Mouse (Mus musculus) liver, embryonic 12.5 days (tissue): ENCODE measurements around the gene Cd8b1. TPM values are rescaled to one million over a fixed set of nuclear protein-coding genes. Genes with fewer than 3 reads are reported as not detected.

Source experiments
- ATAC-seq: fragments of 200-750 bp; cut with Nextera tagmentation; 2 replicates; pipeline ENCODE4 v1.8.0; 2017; ENCODE audit warnings: moderate number of reproducible peaks, mild to moderate bottlenecking, moderate library complexity
- H3K27ac ChIP-seq: fragments of 300-500 bp; sonication (generic); 2 replicates; pipeline ENCODE4 v1.5.1; 2016; ENCODE audit warnings: mild to moderate bottlenecking
- H3K27me3 ChIP-seq: fragments of 300-500 bp; sonication (generic); replicated peaks from 2 replicates; pipeline ENCODE4 v1.6.1; 2016; ENCODE audit warnings: mild to moderate bottlenecking, moderate library complexity
- H3K36me3 ChIP-seq: fragments of 300-500 bp; sonication (generic); 2 replicates; pipeline ENCODE4 v1.6.1; 2016; ENCODE audit warnings: mild to moderate bottlenecking, moderate library complexity
- H3K4me1 ChIP-seq: fragments of 300-500 bp; sonication (generic); 2 replicates; pipeline ENCODE4 v1.6.1; 2016
- H3K4me2 ChIP-seq: fragments of 300-500 bp; sonication (generic); 2 replicates; pipeline ENCODE4 v1.6.1; 2016; ENCODE audit warnings: mild to moderate bottlenecking, moderate library complexity
- H3K4me3 ChIP-seq: fragments of 300-500 bp; sonication (generic); 2 replicates; pipeline ENCODE4 v1.5.1; 2016; ENCODE audit warnings: mild to moderate bottlenecking, moderate library complexity
- H3K9ac ChIP-seq: fragments of 300-500 bp; sonication (generic); 2 replicates; pipeline ENCODE4 v1.6.1; 2016; ENCODE audit warnings: mild to moderate bottlenecking, moderate library complexity
- H3K9me3 ChIP-seq: fragments of 300-500 bp; sonication (generic); replicated peaks from 2 replicates; pipeline ENCODE4 v1.6.1; 2016; ENCODE audit warnings: mild to moderate bottlenecking, moderate library complexity
- whole genome bisulfite sequencing: fragments of 180-500 bp; shearing (Covaris S2); methylation state at CpG from one replicate; pipeline ENCODE4 v1.1.7; 2016; ENCODE audit not compliant: insufficient replicate concordance; 5-methylcytosine and 5-hydroxymethylcytosine counted together
- polyA plus RNA-seq: library from polyadenylated mRNA; unstranded; fragments of >200 nt; fragmentation: Nextera tagmentation; extraction: Ambion mirVana; gene quantifications from 2 replicates; pipeline ENCODE4 v1.2.1, GENCODE M21; 2016

Gene Cd8b1
- polyA plus RNA-seq, 1 experiment from 2014 or later = not detected

DNA sequence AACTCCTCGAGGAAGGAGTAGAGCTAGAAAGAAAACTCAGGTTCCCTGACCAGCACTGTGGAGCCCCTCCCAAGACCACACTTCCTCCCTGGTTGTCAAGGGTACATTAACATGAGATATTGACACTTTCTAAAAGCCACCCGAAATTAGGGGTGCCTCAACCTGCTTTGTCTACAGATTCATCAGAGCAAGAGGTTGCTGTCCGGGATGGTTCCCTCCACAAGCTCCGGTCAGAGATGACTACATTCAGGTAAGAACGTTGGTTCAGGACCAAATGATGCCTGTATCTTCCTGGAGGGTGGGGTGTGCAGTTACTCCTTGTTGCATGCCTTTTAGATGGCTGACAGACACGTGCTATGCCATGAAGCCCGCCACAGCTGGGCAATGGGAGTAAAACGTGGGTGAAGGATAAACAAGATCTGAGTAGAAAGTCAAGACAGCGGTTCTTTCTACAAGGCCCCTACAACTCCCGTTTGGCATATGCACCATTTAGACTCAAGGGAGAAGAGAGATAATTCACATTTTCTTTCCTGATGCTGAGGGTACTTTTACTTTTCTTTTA is 30.4 kb downstream of the Cd8b1 start:
- H3K27ac ChIP-seq = no peak overlapping the region
- no peaks in the 10 kb centered on the region for H3K36me3 ChIP-seq
- H3K4me1 ChIP-seq = no peaks in the 10 kb centered on the region
- H3K9me3 ChIP-seq = no peaks in the 10 kb centered on the region; the same call in 1 of the 2 replicates
- ATAC-seq = no peak
- H3K4me2 ChIP-seq = no peak overlapping the region
- 56% methylated on average over 10 of the region's 10 CpGs for WGBS
- H3K9ac ChIP-seq = no peak overlapping the region
- no peak overlapping the region for H3K4me3 ChIP-seq
- no peaks in the 10 kb centered on the region for H3K27me3 ChIP-seq

DNA sequence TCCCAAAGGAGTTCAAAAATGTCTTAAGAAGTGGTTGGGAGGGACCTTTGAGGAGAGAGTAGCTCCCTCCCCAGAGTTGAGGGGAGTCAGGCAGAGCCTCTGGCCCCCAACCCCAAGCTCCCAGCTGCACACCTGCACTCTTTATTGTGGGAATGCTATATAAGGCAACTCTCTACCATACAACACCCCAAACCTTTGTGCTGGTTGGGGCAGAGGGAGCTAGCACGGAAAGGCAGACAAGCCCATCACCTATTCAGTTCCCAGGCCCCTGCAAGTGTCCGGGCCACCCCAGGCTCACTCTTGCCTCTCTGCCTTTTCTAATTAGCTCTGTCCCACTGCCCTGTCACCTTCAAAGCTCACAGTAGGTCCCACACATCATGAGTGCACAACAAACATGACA is 31.1 kb downstream of the Cd8b1 start:
- H3K27ac ChIP-seq = no peak overlapping the region
- H3K36me3 ChIP-seq = no peaks in the 10 kb centered on the region
- no peak for ATAC-seq
- H3K4me3 ChIP-seq = no peak overlapping the region
- WGBS = 68% methylated on average over 2 of the region's 2 CpGs
- no peaks in the 10 kb centered on the region for H3K27me3 ChIP-seq
- H3K4me1 ChIP-seq = no peaks in the 10 kb centered on the region
- H3K4me2 ChIP-seq = no peak overlapping the region
- H3K9me3 ChIP-seq = no peaks in the 10 kb centered on the region
- no peak overlapping the region for H3K9ac ChIP-seq

DNA sequence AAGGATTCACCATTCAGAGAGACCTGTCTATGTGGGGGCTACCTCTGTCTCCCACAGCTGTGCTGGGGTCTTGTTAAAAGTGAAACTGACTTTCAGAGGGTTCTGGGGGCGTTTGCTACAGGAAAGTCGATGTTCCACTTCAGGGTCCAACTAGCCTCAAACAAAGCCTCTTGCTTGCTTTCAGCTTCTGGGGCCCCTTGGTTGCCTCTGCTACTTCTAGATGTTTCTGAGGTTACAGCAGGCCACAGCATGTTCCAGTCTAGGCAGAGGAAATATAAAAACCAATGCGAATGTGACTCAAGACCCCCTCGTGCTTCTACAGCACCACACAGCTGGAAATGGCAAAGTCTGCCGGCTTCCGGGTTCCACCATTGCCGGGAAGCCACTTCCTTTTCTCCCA is 34.9 kb downstream of the Cd8b1 start:
- Histone ChIP-seq H3K27ac (no peak overlapping the region), H3K4me1 (no peaks in the 10 kb centered on the region), H3K9me3 (no peaks in the 10 kb centered on the region), H3K4me2 (no peak overlapping the region), H3K27me3 (no peaks in the 10 kb centered on the region), H3K4me3 (no peak overlapping the region), H3K36me3 (no peaks in the 10 kb centered on the region), H3K9ac (no peak overlapping the region)
- 74% methylated on average over 7 of the region's 7 CpGs for WGBS
- ATAC-seq = no peak

DNA sequence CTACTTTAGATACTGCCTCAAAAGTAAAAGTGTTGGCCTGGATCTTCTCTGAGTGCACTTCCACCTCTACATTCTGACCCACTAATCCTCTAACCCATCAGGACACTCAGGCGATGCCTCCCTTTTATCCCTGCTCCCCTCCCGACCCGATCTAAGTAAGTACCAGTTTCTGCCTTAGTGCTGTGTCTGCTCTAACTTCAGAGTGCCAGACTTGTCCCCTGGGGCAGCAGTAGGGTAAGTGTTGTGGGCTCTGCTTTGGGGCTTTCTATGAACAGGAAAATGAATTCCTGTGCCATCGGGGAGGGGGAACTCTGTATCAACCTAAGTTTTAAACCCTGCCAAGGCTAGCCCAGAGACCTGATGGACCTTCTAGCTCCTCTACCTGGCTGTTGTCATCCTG is 37.6 kb downstream of the Cd8b1 start:
- no peaks in the 10 kb centered on the region for H3K4me1 ChIP-seq
- H3K4me2 ChIP-seq = no peak overlapping the region
- no peaks in the 10 kb centered on the region for H3K36me3 ChIP-seq
- no peak overlapping the region for H3K9ac ChIP-seq
- WGBS = 66% methylated on average over 4 of the region's 4 CpGs
- no peaks in the 10 kb centered on the region for H3K27me3 ChIP-seq
- H3K27ac ChIP-seq = no peak overlapping the region
- H3K4me3 ChIP-seq = no peak overlapping the region
- no peaks in the 10 kb centered on the region for H3K9me3 ChIP-seq
- no peak for ATAC-seq

DNA sequence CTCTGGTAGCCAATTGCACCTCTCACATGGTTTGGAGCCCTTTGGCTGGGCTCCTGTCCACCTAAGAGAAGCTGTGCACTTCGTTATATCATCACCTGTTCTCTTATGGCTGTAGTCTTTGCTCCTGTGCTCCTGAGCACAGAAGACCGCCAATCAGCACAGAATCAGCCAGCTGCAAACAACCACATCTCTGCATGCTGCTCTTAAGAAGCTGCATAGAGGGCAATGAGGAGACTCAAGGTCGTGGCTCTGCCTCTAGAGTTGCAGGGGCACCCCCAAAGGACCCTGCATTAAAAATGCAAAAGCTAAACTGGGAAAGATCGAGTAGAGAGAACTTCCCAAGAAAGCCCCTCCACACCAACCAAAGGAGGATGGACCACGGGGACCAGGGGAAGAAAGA is 38.2 kb downstream of the Cd8b1 start:
- Histone ChIP-seq H3K4me2 (no peak overlapping the region), H3K9me3 (no peaks in the 10 kb centered on the region), H3K27me3 (no peaks in the 10 kb centered on the region), H3K4me3 (no peak overlapping the region), H3K4me1 (no peaks in the 10 kb centered on the region), H3K27ac (no peak overlapping the region), H3K36me3 (no peaks in the 10 kb centered on the region), H3K9ac (no peak overlapping the region)
- ATAC-seq = no peak
- 33% methylated on average over 5 of the region's 5 CpGs for WGBS

DNA sequence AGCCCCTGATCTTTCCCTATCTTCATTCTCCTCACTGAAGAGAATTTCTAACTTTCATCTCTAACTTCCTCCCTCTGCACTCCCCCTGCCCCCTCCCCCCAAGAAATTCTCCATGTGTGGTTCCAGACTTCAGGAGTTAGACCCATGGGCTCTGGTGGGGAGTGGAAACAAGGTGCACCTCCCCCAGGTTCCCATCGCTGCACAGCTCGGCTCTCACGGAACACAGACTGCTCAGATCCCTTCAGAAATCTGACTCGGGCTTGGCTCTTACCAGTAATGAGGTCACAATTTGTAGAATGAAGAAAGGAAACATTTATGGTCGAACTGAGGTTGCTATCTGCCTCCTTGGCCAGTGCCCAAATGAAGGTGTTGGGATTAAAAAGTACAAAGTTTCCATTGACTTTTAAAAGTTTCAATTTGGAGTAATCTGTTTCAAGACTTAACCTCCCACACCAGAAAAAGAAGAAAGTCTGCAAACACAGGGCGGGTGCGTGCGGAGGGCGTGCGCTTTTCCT is 38.6 kb downstream of the Cd8b1 start:
- Histone ChIP-seq H3K9ac (no peak overlapping the region), H3K9me3 (no peaks in the 10 kb centered on the region), H3K4me1 (no peaks in the 10 kb centered on the region), H3K36me3 (no peaks in the 10 kb centered on the region), H3K27me3 (no peaks in the 10 kb centered on the region), H3K4me3 (no peak overlapping the region), H3K27ac (no peak overlapping the region), H3K4me2 (no peak overlapping the region)
- WGBS = 74% methylated on average over 10 of the region's 10 CpGs
- ATAC-seq = no peak

DNA sequence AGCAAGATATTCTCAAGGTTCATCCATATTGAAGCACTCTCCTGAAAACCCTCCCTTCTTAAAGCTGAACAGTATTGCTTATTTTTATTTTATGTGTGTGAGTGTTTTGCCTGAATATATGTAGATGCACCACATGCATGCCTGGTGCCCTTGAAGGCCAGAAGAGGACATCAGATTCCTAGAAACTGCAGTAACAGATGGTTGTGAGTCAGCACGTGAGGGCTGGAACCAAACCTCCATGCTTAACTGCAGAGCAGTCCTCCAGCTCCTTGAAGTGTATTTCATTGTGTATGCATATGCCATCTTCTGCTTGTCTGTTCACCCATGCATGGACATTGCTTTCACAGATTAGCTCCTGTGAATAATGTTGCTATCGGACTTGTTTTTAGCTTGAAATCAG is 41.4 kb downstream of the Cd8b1 start:
- no peak overlapping the region for H3K27ac ChIP-seq
- no peak overlapping the region for H3K4me2 ChIP-seq
- no peaks in the 10 kb centered on the region for H3K4me1 ChIP-seq
- no peaks in the 10 kb centered on the region for H3K27me3 ChIP-seq
- no peak for ATAC-seq
- H3K36me3 ChIP-seq = no peaks in the 10 kb centered on the region
- WGBS = 56% methylated on average over 2 of the region's 2 CpGs
- no peaks in the 10 kb centered on the region for H3K9me3 ChIP-seq
- H3K4me3 ChIP-seq = no peak overlapping the region
- no peak overlapping the region for H3K9ac ChIP-seq

DNA sequence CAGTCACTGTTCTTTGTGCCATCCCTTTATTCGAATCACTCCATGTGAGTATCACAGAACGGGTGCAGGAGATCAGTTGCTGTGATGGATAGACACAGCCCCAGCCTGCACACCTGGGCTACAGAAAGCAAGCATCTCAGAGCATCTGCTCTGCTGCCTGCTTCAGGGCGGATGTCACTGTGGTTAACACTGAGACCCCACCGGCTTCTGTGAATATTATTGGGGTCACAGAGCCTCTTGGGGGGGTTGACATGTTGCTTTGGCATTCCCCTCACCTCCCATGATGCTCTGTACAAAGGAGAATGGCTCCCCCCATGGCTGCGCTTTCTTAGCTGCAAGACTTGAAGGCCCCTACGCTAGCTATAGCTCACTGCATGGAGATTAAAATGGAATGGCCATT is 46.8 kb downstream of the Cd8b1 start:
- no peak overlapping the region for H3K27ac ChIP-seq
- H3K36me3 ChIP-seq = no peaks in the 10 kb centered on the region
- no peak overlapping the region for H3K4me2 ChIP-seq
- no peak overlapping the region for H3K9ac ChIP-seq
- no peaks in the 10 kb centered on the region for H3K4me1 ChIP-seq
- H3K27me3 ChIP-seq = no peaks in the 10 kb centered on the region
- WGBS = 72% methylated on average over 6 of the region's 6 CpGs
- ATAC-seq = no peak
- no peak overlapping the region for H3K4me3 ChIP-seq
- H3K9me3 ChIP-seq = no peaks in the 10 kb centered on the region

DNA sequence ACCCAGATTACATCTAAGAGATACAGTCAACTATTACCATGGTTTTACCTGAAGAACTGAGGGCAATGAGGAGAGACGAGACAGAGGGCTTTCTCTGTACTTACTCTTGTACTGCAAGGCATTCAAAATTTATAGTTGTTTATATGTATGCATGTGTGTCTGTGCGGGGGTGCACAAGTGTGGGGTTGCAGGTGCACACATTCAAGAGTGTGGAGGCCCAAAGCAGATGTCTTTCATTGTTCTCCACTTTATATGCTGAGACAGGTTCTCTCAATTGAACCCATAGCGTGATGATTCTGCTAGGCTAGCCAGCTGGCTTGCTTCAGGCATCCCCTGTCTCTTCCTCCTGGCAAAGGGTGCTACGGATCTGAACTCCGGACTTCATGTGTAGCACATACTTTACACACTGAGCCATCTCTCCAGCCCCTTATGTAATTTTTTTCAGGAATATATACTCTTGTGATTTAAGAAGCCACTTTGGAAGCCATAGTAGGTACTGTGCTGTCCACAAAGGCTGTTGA is 48.6 kb downstream of the Cd8b1 start:
- H3K27me3 ChIP-seq = no peaks in the 10 kb centered on the region
- ATAC-seq = no peak
- no peak overlapping the region for H3K4me3 ChIP-seq
- H3K4me1 ChIP-seq = no peaks in the 10 kb centered on the region
- no peaks in the 10 kb centered on the region for H3K36me3 ChIP-seq
- no peak overlapping the region for H3K9ac ChIP-seq
- H3K27ac ChIP-seq = no peak overlapping the region
- WGBS = 79% methylated on average over 5 of the region's 5 CpGs
- no peak overlapping the region for H3K4me2 ChIP-seq
- no peaks in the 10 kb centered on the region for H3K9me3 ChIP-seq

DNA sequence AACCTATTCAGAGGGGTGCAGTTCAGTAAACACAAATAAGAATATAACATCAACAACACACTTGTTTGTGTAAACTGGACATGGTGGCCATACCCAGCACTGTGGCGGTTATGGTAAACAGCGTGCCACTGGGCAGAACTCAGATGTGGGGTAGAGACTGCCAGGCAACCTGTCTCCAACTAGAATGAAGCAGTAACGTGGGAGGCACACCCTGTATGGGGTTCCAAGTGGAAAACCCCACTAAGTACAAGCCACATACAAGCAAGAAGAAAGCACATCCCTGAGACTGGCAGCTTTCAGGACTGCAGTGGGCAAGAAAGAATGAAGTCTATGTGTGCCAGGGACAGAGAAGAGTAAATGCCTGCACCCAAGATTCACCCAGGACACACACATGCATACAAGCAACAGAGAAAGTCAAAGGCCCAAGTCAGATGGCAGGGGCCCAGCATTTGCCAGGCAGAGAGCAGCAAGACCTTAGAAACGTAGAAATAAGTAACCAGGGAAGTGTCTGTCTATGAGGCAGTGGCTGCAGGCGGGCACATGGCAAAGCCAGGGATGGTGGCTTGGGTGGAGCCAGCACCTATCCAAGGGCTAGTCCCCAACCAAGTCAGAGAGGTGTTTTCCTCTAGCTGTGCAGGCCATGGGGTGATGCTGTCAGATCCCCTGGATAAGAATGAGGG is 49.6 kb downstream of the Cd8b1 start:
- H3K4me3 ChIP-seq = no peak overlapping the region
- H3K4me2 ChIP-seq = no peak overlapping the region
- H3K27me3 ChIP-seq = no peaks in the 10 kb centered on the region
- H3K9me3 ChIP-seq = no peaks in the 10 kb centered on the region
- H3K9ac ChIP-seq = no peak overlapping the region
- H3K36me3 ChIP-seq = no peaks in the 10 kb centered on the region
- ATAC-seq = no peak
- H3K27ac ChIP-seq = no peak overlapping the region
- H3K4me1 ChIP-seq = no peaks in the 10 kb centered on the region
- 64% methylated on average over 5 of the region's 5 CpGs for WGBS

DNA sequence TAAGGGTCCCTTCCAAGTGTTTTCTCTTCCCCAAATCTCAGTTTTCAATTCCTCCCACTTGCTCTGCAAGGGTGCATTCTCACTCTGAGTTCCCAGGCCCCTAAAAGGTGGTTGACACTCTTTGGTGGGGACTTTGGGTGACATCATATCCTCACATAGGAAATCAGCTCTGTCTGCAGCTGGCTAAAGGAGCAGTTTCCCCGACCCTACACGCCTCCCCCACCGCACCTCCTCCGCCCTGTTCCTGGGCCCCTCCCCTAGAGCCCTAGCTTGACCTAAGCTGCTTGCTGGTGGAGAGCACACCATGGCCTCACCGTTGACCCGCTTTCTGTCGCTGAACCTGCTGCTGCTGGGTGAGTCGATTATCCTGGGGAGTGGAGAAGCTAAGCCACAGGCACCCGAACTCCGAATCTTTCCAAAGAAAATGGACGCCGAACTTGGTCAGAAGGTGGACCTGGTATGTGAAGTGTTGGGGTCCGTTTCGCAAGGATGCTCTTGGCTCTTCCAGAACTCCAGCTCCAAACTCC is 50.7 kb downstream of the Cd8b1 start, which contains the start of gene Cd8a:
Gene Cd8a (plus strand): TSS at position 179 of the 527 bp plus-strand sequence.
- no peaks in the 10 kb centered on the region for H3K36me3 ChIP-seq
- H3K4me1 ChIP-seq = no peaks in the 10 kb centered on the region
- no peak within 1 kb of the TSS for H3K27ac ChIP-seq
- H3K4me2 ChIP-seq = no peak within 1 kb of the TSS
- no peak within 1 kb of the TSS for H3K4me3 ChIP-seq
- H3K9ac ChIP-seq = no peak within 1 kb of the TSS
- H3K9me3 ChIP-seq = no peaks in the 10 kb centered on the region
- no peak for ATAC-seq
- WGBS = 58% methylated on average over 14 of the region's 14 CpGs
- H3K27me3 ChIP-seq = no peaks in the 10 kb centered on the region

DNA sequence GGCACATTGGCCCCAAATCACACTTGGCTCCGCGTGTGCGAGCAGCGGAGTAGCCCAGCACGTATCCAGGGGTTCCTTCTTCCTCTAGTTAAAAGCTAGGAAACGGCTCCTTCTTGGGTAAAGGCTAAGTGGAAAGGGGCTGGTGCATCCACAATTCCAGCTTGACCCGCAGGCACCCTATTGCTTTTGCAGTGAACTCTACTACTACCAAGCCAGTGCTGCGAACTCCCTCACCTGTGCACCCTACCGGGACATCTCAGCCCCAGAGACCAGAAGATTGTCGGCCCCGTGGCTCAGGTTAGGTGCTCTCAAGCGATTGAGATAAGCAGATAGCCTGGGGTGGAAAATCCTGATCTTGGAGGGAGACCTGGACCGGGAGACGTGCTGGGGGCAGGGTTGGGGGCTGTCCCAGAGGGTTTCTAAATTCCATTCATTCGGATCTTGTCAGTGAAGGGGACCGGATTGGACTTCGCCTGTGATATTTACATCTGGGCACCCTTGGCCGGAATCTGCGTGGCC is 51.8 kb downstream of the Cd8b1 start:
- no peak overlapping the region for H3K4me3 ChIP-seq
- no peaks in the 10 kb centered on the region for H3K9me3 ChIP-seq
- ATAC-seq = no peak
- no peaks in the 10 kb centered on the region for H3K27me3 ChIP-seq
- H3K4me1 ChIP-seq = no peaks in the 10 kb centered on the region
- no peaks in the 10 kb centered on the region for H3K36me3 ChIP-seq
- no peak overlapping the region for H3K27ac ChIP-seq
- WGBS = 74% methylated on average over 19 of the region's 19 CpGs
- H3K9ac ChIP-seq = no peak overlapping the region
- H3K4me2 ChIP-seq = no peak overlapping the region
